Mouse (Mus musculus) hindbrain, embryonic 12.5 days (tissue): Measurements from ENCODE around the gene Gm5089. TPM values are rescaled to one million over a fixed set of nuclear protein-coding genes. Genes with fewer than 3 reads are reported as not detected.
"Not testable (repeated sequence)": the region's sequence is repeated elsewhere in the genome, so short reads cannot be mapped to it uniquely, and the experiment has no call there.

ENCODE experiments used
- ATAC-seq: fragments of 200-750 bp; cut with Nextera tagmentation; 2 replicates; pipeline ENCODE4 v1.8.0; 2017; ENCODE audit warnings: moderate TSS enrichment; ENCODE audit not compliant: low FRiP score
- H3K27ac ChIP-seq: fragments of 300-500 bp; sonication (generic); 2 replicates; pipeline ENCODE4 v1.5.1; 2016; ENCODE audit warnings: mild to moderate bottlenecking
- H3K27me3 ChIP-seq: fragments of 300-500 bp; sonication (generic); 2 replicates; pipeline ENCODE4 v1.6.1; 2016; ENCODE audit warnings: mild to moderate bottlenecking
- H3K36me3 ChIP-seq: fragments of 300-500 bp; sonication (generic); 2 replicates; pipeline ENCODE4 v1.6.1; 2016; ENCODE audit warnings: mild to moderate bottlenecking
- H3K4me1 ChIP-seq: fragments of 300-500 bp; sonication (generic); 2 replicates; pipeline ENCODE4 v1.6.1; 2016
- H3K4me2 ChIP-seq: fragments of 300-500 bp; sonication (generic); replicated peaks from 2 replicates; pipeline ENCODE4 v1.6.1; 2016; ENCODE audit warnings: mild to moderate bottlenecking
- H3K4me3 ChIP-seq: fragments of 300-500 bp; sonication (generic); 2 replicates; pipeline ENCODE4 v1.5.1; 2016; ENCODE audit warnings: mild to moderate bottlenecking
- H3K9ac ChIP-seq: fragments of 300-500 bp; sonication (generic); 2 replicates; pipeline ENCODE4 v1.6.1; 2016; ENCODE audit warnings: mild to moderate bottlenecking, moderate library complexity
- H3K9me3 ChIP-seq: fragments of 300-500 bp; sonication (generic); replicated peaks from 2 replicates; pipeline ENCODE4 v1.6.1; 2016; ENCODE audit warnings: mild to moderate bottlenecking
- WGBS: fragments of 180-500 bp; shearing (Covaris S2); methylation state at CpG from one replicate; pipeline ENCODE4 v1.1.7; 2016; 5-methylcytosine and 5-hydroxymethylcytosine counted together
- polyA plus RNA-seq: library from polyadenylated mRNA; unstranded; fragments of >200 nt; fragmentation: Nextera tagmentation; extraction: Ambion mirVana; gene quantifications from 2 replicates; pipeline ENCODE4 v1.2.1, GENCODE M21; 2016

The Gm5089 gene
- polyA plus RNA-seq, 1 experiment from 2014 or later: 4.0 TPM

GRCm38 (mm10) chr14:122459332-122459731, 8.4 kb upstream of the Gm5089 start:
- H3K9ac ChIP-seq, H3K27ac ChIP-seq, H3K9me3 ChIP-seq, ATAC-seq, H3K4me3 ChIP-seq, H3K36me3 ChIP-seq: not testable (repeated sequence)
- WGBS: 70% methylated on average over 9 of the region's 12 CpGs
- Histone ChIP-seq H3K4me2 (peak overlapping the region; percentile 44), H3K27me3 (peaks cover 57% of the 10 kb centered on the region), H3K4me1 (peaks cover 14% of the 10 kb centered on the region)

- Histone ChIP-seq H3K4me2 (no peak overlapping the region), H3K9ac (no peak overlapping the region), H3K27me3 (peaks cover 51% of the 10 kb centered on the region), H3K4me3 (no peak overlapping the region), H3K27ac (peak overlapping the region; percentile 62; the same call in 1 of the 2 replicates), H3K36me3 (no peaks in the 10 kb centered on the region), H3K4me1 (peaks cover 34% of the 10 kb centered on the region), H3K9me3 (no peaks in the 10 kb centered on the region)
- 29% methylated on average over 4 of the region's 4 CpGs for WGBS
- ATAC-seq: no peak
Observed at GRCm38 (mm10) chr14:122455562-122455958, 4.6 kb upstream of the Gm5089 start.

GRCm38 (mm10) chr14:122454901-122455561, 4.1 kb upstream of the Gm5089 start:
- no peak for ATAC-seq

GRCm38 (mm10) chr14:122453996-122454738, 3.3 kb upstream of the Gm5089 start:
- Histone ChIP-seq H3K9ac (no peak overlapping the region), H3K4me3 (peak overlapping the region; percentile 10; the same call in 1 of the 2 replicates)
- 3% methylated on average over 12 of the region's 12 CpGs for WGBS

More at GRCm38 (mm10) chr14:122454901-122455561, 4.1 kb upstream of the Gm5089 start:
- no peak overlapping the region for H3K4me2 ChIP-seq
- H3K27ac ChIP-seq: peak overlapping the region; percentile 62
- peaks cover 51% of the 10 kb centered on the region for H3K27me3 ChIP-seq
- H3K9me3 ChIP-seq: no peaks in the 10 kb centered on the region
- H3K4me1 ChIP-seq: peaks cover 39% of the 10 kb centered on the region
- H3K4me3 ChIP-seq: no peak overlapping the region
- no peaks in the 10 kb centered on the region for H3K36me3 ChIP-seq
- 17% methylated on average over 10 of the region's 10 CpGs for WGBS
- no peak overlapping the region for H3K9ac ChIP-seq

GRCm38 (mm10) chr14:122453388-122453995, 2.6 kb upstream of the Gm5089 start:
- Histone ChIP-seq H3K36me3 (no peaks in the 10 kb centered on the region), H3K9me3 (no peaks in the 10 kb centered on the region), H3K9ac (no peak overlapping the region), H3K4me3 (peak overlapping the region; percentile 10), H3K4me2 (peak overlapping the region; percentile 47), H3K4me1 (peaks cover 42% of the 10 kb centered on the region), H3K27me3 (peaks cover 56% of the 10 kb centered on the region), H3K27ac (peak overlapping the region; percentile 86)
- ATAC-seq: peak; percentile 82
- WGBS: 2% methylated on average over 32 of the region's 32 CpGs

More at GRCm38 (mm10) chr14:122453996-122454738, 3.3 kb upstream of the Gm5089 start:
- Histone ChIP-seq H3K4me1 (peaks cover 42% of the 10 kb centered on the region), H3K4me2 (peak overlapping the region; percentile 47), H3K27me3 (peaks cover 55% of the 10 kb centered on the region), H3K36me3 (no peaks in the 10 kb centered on the region), H3K27ac (peak overlapping the region; percentile 86), H3K9me3 (no peaks in the 10 kb centered on the region)
- peak; percentile 42 for ATAC-seq

GRCm38 (mm10) chr14:122452701-122453387, 1.9 kb upstream of the Gm5089 start:
- H3K4me3 ChIP-seq: peak overlapping the region; percentile 10; the same call in 1 of the 2 replicates

GRCm38 (mm10) chr14:122451551-122452145, 733 bp upstream of the Gm5089 start:
- whole genome bisulfite sequencing: 54% methylated on average over 5 of the region's 5 CpGs
- Histone ChIP-seq H3K27ac (peak overlapping the region; percentile 83), H3K27me3 (peaks cover 68% of the 10 kb centered on the region), H3K36me3 (no peaks in the 10 kb centered on the region), H3K4me3 (peak overlapping the region; percentile 45), H3K9ac (no peak overlapping the region), H3K4me2 (peak overlapping the region; percentile 73), H3K9me3 (no peaks in the 10 kb centered on the region), H3K4me1 (peaks cover 42% of the 10 kb centered on the region)
- no peak for ATAC-seq

More at GRCm38 (mm10) chr14:122452701-122453387, 1.9 kb upstream of the Gm5089 start:
- peak overlapping the region; percentile 47 for H3K4me2 ChIP-seq
- whole genome bisulfite sequencing: 3% methylated on average over 13 of the region's 13 CpGs
- peaks cover 61% of the 10 kb centered on the region for H3K27me3 ChIP-seq
- no peaks in the 10 kb centered on the region for H3K9me3 ChIP-seq
- peak overlapping the region; percentile 86 for H3K27ac ChIP-seq
- peaks cover 42% of the 10 kb centered on the region for H3K4me1 ChIP-seq
- peak; percentile 73 for ATAC-seq
- no peaks in the 10 kb centered on the region for H3K36me3 ChIP-seq
- H3K9ac ChIP-seq: no peak overlapping the region

- H3K27me3 ChIP-seq: peaks cover 65% of the 10 kb centered on the region
- peak overlapping the region; percentile 83 for H3K27ac ChIP-seq
- H3K9ac ChIP-seq: peak overlapping the region; percentile 67
- H3K36me3 ChIP-seq: no peaks in the 10 kb centered on the region
- H3K9me3 ChIP-seq: no peaks in the 10 kb centered on the region
- 3% methylated on average over 29 of the region's 29 CpGs for WGBS
- H3K4me1 ChIP-seq: peaks cover 42% of the 10 kb centered on the region
- no peak for ATAC-seq
- peak overlapping the region; percentile 45 for H3K4me3 ChIP-seq
- peak overlapping the region; percentile 73 for H3K4me2 ChIP-seq
Observed at GRCm38 (mm10) chr14:122449601-122450495, 1.1 kb downstream of the Gm5089 start.

- H3K4me3 ChIP-seq: no peak overlapping the region
- ATAC-seq: no peak
Observed at GRCm38 (mm10) chr14:122436850-122437249, 14.1 kb downstream of the Gm5089 start.

GRCm38 (mm10) chr14:122434039-122434438, 16.9 kb downstream of the Gm5089 start:
- Histone ChIP-seq H3K4me3 (no peak overlapping the region), H3K27ac (no peak overlapping the region), H3K9ac (no peak overlapping the region), H3K36me3 (no peaks in the 10 kb centered on the region), H3K4me1 (0 out of 2 replicates have a peak, but pooled peaks cover 4% of the 10 kb centered on the region), H3K9me3 (no peaks in the 10 kb centered on the region), H3K4me2 (no peak overlapping the region), H3K27me3 (no peaks in the 10 kb centered on the region)
- WGBS: 88% methylated on average over 10 of the region's 10 CpGs
- no peak for ATAC-seq

More at GRCm38 (mm10) chr14:122436850-122437249, 14.1 kb downstream of the Gm5089 start:
- Histone ChIP-seq H3K9ac (no peak overlapping the region), H3K36me3 (no peaks in the 10 kb centered on the region), H3K27ac (no peak overlapping the region), H3K9me3 (no peaks in the 10 kb centered on the region), H3K4me2 (no peak overlapping the region), H3K4me1 (0 out of 2 replicates have a peak, but pooled peaks cover 4% of the 10 kb centered on the region), H3K27me3 (peaks cover 4% of the 10 kb centered on the region; the same call in 1 of the 2 replicates)
- WGBS: 56% methylated on average over 10 of the region's 10 CpGs

- Histone ChIP-seq H3K9ac (no peak overlapping the region), H3K4me1 (peaks cover 8% of the 10 kb centered on the region), H3K4me2 (no peak overlapping the region), H3K36me3 (no peaks in the 10 kb centered on the region), H3K27ac (no peak overlapping the region), H3K4me3 (no peak overlapping the region), H3K9me3 (no peaks in the 10 kb centered on the region), H3K27me3 (no peaks in the 10 kb centered on the region)
- ATAC-seq: no peak
- 59% methylated on average over 3 of the region's 3 CpGs for WGBS
Observed at GRCm38 (mm10) chr14:122432558-122432957, 18.4 kb downstream of the Gm5089 start.
